Mouse (Mus musculus) embryonic stem cell, embryonic (primary cell): ENCODE data around the gene Ralgapa1.

ENCODE experiments used
- CTCF ChIA-PET, 4 experiments: fragments of 300-600 bp in 2 of 4; fragments of 350-600 bp in 2 of 4; sonication (Branson Sonifier 250); formaldehyde crosslinking; loops; one replicate each; lab custom pipeline; 2022; ENCODE audit warnings: inconsistent platforms in 2 of 4; lab: Charles Lee
- POLR2A ChIA-PET, 4 experiments: fragments of 300-600 bp in 2 of 4; fragments of 350-600 bp in 2 of 4; sonication (Branson Sonifier 250); formaldehyde crosslinking; loops; one replicate each; lab custom pipeline; 2022; ENCODE audit warnings: antibody characterized with exemption in 4 of 4, inconsistent platforms in 1 of 4; lab: Charles Lee

Gene Ralgapa1

DNA sequence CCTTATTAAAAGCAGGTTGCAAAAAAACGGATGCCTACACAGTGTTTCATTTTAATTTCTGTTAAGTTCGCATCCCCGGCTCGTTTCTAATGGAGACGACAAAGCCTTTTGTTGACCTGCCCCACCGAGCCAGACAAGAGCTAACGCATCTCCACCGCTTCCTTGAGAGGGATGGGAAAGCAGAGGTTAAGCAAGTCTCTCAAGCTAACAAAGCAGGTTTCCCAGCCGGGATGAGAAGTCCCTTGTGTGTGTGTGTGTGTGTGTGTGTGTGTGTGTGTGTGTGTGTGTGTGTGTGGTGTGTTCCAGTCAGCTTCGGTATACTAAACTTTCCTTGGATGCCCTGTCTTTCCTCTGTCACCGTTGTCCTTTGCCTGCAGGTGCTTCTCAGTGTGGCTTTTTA is 249.8 kb downstream of the Ralgapa1 start:
- POLR2A ChIA-PET: interaction anchor here in 2 of 4 experiments (1.2 to 1.4 kb wide), 2 partner anchors 21 to 269 kb away, joined by 3 read pairs; partner anchors contain the start of gene Ppp2r3c (in 1 of the 2)
- CTCF ChIA-PET: interaction anchor here in 2 of 4 experiments (0.6 to 1.0 kb wide), 3 partner anchors 8 to 663 kb away, joined by 3 to 4 read pairs (median 3); no protein-coding TSS in a partner anchor

DNA sequence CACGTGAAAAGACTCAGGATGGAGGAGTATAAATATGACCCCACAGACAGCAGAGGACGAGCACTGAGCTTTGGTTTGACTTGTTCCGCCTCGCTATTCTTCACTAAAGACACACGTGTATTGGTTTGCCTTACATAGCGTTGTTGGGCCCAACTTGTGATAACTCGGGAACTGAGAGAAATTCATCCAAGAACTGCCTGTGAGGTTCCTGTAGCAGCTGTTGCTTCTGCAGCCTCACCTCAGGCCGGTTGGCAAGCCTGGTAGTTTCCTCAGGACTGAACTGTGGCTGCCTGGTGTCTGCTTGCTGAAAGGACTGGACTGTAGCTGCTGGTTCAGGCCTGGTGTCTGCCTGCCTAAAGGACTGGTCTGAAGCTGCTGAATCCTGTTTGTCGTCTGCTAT is 250.3 kb downstream of the Ralgapa1 start:
- ChIA-PET CTCF (interaction anchor here in 1 of 4 experiments (0.6 kb wide), 1 partner anchor 664 kb away, joined by 3 read pairs; no protein-coding TSS in a partner anchor), POLR2A (interaction anchor here in 2 of 4 experiments (1.2 to 1.4 kb wide), 2 partner anchors 22 to 268 kb away, joined by 3 read pairs; partner anchors contain the start of gene Ppp2r3c (in 1 of the 2))

DNA sequence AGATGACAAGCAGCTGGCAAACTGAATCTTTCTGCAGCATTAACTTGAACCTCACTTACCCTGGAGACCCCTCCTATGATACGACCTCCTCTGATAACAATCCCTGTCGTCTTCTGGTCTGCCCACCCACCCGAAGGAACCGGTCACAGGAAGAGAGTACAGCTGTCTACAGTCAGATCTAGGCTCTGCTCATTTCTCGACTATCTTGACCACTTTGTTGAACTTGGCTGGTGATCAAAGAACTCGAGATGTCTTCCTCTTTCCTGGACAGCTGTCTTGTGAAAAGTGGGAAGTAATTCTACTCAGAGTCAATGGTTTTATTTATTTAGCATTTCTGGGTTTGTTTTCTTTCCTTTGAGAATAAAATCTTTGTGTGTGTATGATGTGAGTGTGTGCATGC is 251.3 kb downstream of the Ralgapa1 start:
- ChIA-PET CTCF (interaction anchor here in 1 of 4 experiments (0.6 kb wide), 1 partner anchor 225 kb away, joined by 5 read pairs; no protein-coding TSS in a partner anchor), POLR2A (no interaction called here)

DNA sequence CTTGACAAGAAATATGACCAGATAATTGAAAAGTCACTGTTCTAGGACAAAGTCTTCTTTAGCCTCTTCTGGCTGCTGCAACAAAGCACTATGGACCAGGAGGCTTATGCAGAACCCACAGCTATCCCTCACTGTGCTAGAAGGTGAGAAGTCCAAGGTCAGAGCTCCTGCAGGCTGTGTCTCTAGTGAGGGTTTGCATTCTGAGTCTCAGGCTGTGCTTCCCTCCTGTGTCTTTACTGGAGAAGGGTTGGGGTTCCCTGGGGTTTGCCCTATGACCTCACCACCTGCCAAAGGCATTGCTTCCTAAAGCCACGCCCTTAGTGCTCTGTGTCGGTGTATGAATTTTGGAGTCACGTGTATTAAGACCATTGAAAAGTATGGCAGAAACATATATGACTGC is 252.5 kb downstream of the Ralgapa1 start:
- ChIA-PET CTCF (interaction anchor here in 1 of 4 experiments (0.6 kb wide), 1 partner anchor 227 kb away, joined by 4 read pairs; no protein-coding TSS in a partner anchor), POLR2A (no interaction called here)

DNA sequence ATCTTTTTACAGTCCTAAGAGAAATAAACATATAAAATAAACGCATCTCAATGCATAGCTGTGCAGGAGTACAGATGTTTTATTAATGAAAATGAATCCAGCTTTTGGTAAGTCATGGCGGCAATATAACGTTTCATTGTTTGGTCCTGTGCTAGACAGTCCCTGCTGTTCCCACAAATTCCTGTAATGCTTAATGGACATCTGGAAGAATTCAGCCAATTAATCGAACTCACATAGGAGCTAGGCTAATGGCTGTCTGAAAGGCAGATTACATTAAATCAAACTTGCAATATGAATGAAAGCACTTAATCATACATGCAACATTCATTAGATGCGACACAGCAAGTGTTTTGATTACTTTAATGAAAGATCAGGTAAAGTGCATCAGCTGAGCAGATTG is 254.1 kb downstream of the Ralgapa1 start:
- ChIA-PET POLR2A (interaction anchor here in 1 of 4 experiments (0.5 to 0.6 kb wide), 2 partner anchors 7 to 272 kb away, joined by 3 read pairs; no protein-coding TSS in a partner anchor), CTCF (no interaction called here)

DNA sequence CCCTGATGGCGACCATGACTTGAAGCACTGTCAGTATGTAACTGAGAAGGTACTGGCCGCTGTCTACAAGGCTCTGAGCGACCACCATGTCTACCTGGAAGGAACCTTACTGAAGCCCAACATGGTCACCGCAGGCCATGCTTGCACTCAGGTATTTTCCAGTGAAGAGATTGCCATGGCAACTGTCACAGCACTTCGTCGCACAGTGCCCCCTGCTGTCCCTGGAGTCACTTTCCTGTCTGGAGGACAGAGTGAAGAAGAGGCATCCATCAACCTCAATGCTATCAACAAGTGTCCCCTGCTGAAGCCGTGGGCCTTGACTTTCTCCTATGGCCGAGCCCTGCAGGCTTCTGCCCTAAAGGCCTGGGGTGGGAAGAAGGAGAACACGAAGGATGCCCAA is 255.1 kb downstream of the Ralgapa1 start:
- ChIA-PET CTCF (interaction anchor here in 1 of 4 experiments (1.1 kb wide), 1 partner anchor 48 kb away, joined by 4 read pairs; no protein-coding TSS in a partner anchor), POLR2A (interaction anchor here in 1 of 4 experiments (1.8 kb wide), 1 partner anchor 263 kb away, joined by 7 read pairs; the partner anchor contains the start of gene Ppp2r3c)

DNA sequence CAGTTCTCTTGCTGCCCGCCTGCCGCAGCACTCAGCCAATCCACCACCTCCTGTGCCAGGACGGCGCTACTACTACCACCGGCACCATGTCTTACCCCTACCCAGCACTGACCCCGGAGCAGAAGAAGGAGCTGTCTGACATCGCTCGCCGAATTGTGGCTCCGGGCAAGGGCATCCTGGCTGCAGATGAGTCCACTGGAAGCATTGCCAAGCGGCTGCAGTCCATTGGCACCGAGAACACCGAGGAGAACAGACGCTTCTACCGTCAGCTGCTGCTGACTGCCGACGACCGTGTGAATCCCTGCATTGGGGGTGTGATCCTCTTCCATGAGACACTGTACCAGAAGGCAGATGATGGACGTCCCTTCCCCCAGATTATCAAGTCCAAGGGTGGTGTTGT is 255.8 kb downstream of the Ralgapa1 start, which contains the start of gene Aldoart2:
TSS of gene Aldoart2 (plus strand) at position 34 of the 400 bp plus-strand sequence.
- POLR2A ChIA-PET: interaction anchor here in 2 of 4 experiments (0.6 to 1.8 kb wide), 3 partner anchors 33 to 262 kb away, joined by 3 to 7 read pairs (median 3); partner anchors contain the start of genes Insm2 (in 1 of the 2) and Ppp2r3c (in 1 of the 2)
- CTCF ChIA-PET: interaction anchor here (0.6 to 1.8 kb wide), 18 partner anchors 8 to 251 kb away, joined by 3 to 12 read pairs (median 4); partner anchors contain the start of gene Insm2 (in 1 of the 4)

DNA sequence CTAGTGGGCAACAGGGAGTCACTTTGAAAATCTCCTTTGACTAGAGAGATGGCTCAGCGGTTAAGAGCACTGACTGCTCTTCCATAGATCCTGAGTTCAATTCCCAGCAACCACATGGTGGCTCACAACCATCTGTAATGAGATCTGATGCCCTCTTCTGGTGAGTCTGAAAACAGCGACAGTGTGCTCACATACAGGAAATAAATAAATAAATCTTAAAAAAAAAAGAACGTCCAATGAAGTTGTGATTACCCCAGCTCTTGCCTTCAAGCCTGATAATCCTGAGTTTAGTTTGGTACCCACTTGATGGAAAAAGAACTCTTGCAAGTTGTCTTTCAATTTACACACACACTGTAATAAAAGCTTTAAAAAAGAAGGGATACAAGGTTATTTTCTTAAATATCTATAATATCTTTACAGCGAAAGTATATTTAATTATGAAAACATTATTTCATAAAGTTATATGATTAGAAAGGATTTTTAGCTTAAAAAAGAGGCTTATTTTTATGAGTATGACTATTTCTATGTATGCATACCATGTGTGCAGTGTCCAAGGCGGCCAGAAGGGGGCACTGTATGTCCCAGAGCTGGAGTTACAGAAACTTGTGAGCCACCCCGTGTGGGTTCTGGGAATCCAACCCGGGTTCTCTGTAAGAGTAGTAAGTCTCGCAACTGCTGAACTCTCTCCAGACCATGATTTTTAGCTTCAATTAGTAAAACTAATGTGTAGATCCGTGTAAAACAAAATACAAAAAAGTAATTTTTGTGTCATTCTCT is 256.6 kb downstream of the Ralgapa1 start:
- ChIA-PET CTCF (interaction anchor here (0.5 to 1.8 kb wide), 29 partner anchors 8 to 272 kb away, joined by 3 to 12 read pairs (median 3); partner anchors contain the start of gene Insm2 (in 1 of the 4)), POLR2A (interaction anchor here in 2 of 4 experiments (0.6 to 1.8 kb wide), 4 partner anchors 10 to 261 kb away, joined by 3 to 7 read pairs (median 3); partner anchors contain the start of genes Insm2 (in 1 of the 2) and Ppp2r3c (in 1 of the 2))

DNA sequence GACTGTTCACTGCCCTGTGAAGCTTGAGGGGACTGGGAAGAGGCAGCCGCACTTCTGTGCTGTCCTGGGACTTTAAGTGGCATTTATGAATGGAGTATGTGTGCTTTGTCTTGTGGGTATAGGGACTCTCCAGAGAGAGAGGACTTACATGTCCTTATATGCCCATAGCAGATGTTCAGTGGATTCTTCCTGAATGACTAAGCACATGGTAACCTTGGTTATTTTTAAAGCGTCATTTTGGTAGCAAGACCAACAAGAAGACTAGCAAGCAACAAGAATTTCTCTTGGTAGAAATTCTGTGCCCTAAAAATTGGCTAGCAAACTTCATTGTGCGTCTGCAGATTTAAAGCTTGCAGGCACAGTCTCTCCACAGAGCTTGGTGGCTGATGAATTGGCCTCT is 257.2 kb downstream of the Ralgapa1 start:
- CTCF ChIA-PET: interaction anchor here in 3 of 4 experiments (0.5 to 1.8 kb wide), 18 partner anchors 8 to 272 kb away, joined by 3 to 12 read pairs (median 4); no protein-coding TSS in a partner anchor
- POLR2A ChIA-PET: interaction anchor here in 1 of 4 experiments (0.9 to 1.4 kb wide), 3 partner anchors 9 to 260 kb away, joined by 3 read pairs; partner anchors contain the start of gene Insm2

DNA sequence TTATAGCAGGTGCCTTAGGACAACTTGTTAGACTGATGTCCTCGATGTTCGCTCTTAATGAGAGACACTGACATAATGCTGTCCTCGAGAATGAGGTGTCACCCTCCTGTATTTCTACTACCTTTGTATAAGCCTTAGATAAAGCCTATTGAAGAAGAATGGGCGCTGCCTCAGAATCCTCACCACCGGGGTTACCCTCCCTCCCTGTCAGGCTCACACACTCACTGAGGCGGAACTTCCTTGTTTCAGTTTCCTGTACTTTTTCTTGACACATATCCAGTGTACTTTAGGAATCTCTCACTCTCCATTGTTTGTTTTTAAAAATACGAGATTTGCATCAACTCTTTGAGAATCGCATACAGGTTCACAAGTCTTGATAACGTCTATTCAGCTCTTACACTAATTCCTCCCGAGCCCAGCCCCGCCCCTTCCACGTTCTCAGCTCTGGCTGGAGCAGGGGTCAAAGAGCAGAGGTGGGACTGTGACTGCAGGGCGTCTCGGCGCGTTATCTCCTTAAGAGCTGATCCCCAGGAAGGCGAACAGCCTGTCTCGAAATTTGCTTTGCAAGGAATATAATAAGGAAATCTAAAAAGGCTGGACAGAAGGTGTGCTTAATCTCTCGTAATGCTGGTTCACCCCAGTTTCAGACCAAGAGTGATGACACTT is 260.8 kb downstream of the Ralgapa1 start:
- POLR2A ChIA-PET: interaction anchor here in 2 of 4 experiments (0.6 to 1.5 kb wide), 3 partner anchors 14 to 143 kb away, joined by 3 read pairs; no protein-coding TSS in a partner anchor
- CTCF ChIA-PET: interaction anchor here in 1 of 4 experiments (0.7 to 1.1 kb wide), 3 partner anchors 13 to 97 kb away, joined by 3 to 4 read pairs (median 3); no protein-coding TSS in a partner anchor

DNA sequence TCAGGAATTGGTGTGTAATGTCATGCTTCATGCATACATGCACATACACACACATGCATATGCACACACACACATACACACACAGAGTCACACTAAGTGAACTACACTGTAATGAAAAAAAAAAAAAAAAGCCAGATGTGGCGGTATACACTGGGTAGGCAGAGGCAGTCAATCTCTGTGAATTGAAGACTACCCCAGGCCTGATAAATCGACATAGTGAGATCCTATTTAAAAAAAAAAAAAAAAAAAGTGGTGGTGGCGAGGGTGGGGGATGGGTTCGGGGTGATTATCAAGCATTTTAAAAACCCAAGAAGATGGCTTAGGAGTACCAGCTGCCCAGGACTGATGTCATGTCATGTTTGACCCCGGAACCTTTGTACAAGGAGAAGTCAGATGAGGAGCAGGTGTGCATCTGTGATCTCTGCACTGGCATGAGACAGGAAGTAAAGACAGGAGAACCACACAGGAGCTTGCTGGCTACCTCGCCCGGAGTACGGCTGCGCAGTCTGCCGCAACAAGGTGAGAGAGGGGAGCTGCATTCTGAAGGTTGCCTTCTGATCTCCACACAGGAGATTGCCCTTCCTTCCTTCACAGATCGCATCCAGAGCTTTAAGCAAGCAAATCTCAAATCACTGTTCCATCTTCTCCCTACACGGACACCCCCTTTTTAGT is 261.6 kb downstream of the Ralgapa1 start:
- ChIA-PET CTCF (interaction anchor here in 1 of 4 experiments (0.7 kb wide), 1 partner anchor 98 kb away, joined by 4 read pairs; no protein-coding TSS in a partner anchor), POLR2A (interaction anchor here in 2 of 4 experiments (0.6 to 1.5 kb wide), 4 partner anchors 8 to 144 kb away, joined by 3 read pairs; no protein-coding TSS in a partner anchor)

DNA sequence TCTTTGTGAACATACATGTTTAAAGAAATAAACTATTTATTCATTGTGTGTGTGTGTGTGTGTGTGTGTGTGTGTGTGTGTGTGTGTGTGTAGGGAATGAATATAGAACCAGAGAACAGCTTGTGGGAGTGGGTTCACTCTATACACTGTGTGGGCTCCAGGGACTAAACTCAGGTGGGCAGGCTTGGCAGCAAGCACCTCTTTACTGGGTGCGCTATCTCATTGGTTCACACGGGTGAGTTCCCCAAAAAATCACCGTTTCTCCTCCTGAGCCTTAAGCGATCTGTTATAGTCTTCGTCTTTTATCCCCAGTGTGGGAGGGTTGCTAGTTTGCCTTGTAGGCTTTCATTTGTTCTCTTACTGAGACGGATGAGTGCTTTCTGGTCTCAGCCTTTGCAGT is 263.1 kb downstream of the Ralgapa1 start:
- CTCF ChIA-PET: interaction anchor here in 2 of 4 experiments (0.6 to 0.7 kb wide), 2 partner anchors 43 to 303 kb away, joined by 3 to 4 read pairs; no protein-coding TSS in a partner anchor

DNA sequence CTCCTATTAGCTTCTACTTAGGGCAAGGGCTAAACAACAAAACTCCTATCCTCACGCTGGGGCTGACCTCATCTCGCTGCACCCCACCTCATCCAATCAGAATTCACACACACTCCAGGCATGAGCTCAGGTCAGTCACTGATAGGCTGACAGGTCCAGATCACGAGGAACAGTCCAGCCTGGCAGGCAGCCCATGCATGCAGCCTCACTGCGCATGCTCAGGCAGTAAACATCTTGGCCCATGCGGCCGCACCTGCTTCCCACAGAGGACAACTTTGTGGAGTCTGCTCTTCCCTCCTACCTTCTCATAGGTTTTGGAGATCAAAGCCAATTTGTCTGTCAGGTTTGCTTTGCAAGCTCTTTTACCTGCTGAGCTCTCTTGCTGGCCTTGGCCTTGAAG is 266.1 kb downstream of the Ralgapa1 start:
- ChIA-PET CTCF (interaction anchor here in 1 of 4 experiments (1.4 kb wide), 1 partner anchor 9 kb away, joined by 3 read pairs; no protein-coding TSS in a partner anchor), POLR2A (interaction anchor here in 1 of 4 experiments (0.6 to 0.8 kb wide), 2 partner anchors 8 to 9 kb away, joined by 3 read pairs; no protein-coding TSS in a partner anchor)

More for the DNA sequence above, 263.1 kb downstream of the Ralgapa1 start:
- POLR2A ChIA-PET: no interaction called here
